Comparison of ENCODE assay signal across 8 mouse cellular contexts in genomic region chr1:127677131-127677631, GRCm38 (mm10). TPM values are rescaled to one million over a fixed set of nuclear protein-coding genes. Genes with fewer than 3 reads are reported as not detected.
A peak's percentile ranks its signal among the peaks of the same experiment; 100 is the strongest.
DNase-seq lines count a peak whose midpoint lies in the region; ATAC-seq and TF ChIP-seq lines count a peak whose summit lies in the region.

No protein-coding gene starts in this region.

- no peaks in the 10 kb centered on the region for H3K4me1 ChIP-seq in kidney, adult 2 months (ENCODE audit: control insufficient read depth, insufficient read depth, low read length)
- H3K4me1 ChIP-seq in bone marrow, adult 2 months (ENCODE audit: control insufficient read depth, insufficient read depth, low read length), result no peaks in the 10 kb centered on the region
- peaks cover 26% of the 10 kb centered on the region for H3K4me1 ChIP-seq in embryonic facial prominence, embryonic 15.5 days
- H3K4me1 ChIP-seq in intestine, embryonic 16.5 days (ENCODE audit: control insufficient read depth, insufficient read depth, low read length), result peaks cover 13% of the 10 kb centered on the region

- no peak for TF ChIP-seq POLR2A in kidney, adult 2 months (IDR thresholded peaks at IDR 0.05; ENCODE audit: low read depth, low read length)
- no peak for TF ChIP-seq POLR2A in bone marrow, adult 2 months (IDR thresholded peaks at IDR 0.05; ENCODE audit: borderline replicate concordance, control insufficient read depth, low read depth, low read length)

- H3K36me3 ChIP-seq in kidney, adult 2 months (ENCODE audit: control insufficient read depth, insufficient read depth, low read length), result no peaks in the 10 kb centered on the region
- no peaks in the 10 kb centered on the region for H3K36me3 ChIP-seq in embryonic facial prominence, embryonic 15.5 days
- no peaks in the 10 kb centered on the region for H3K36me3 ChIP-seq in intestine, embryonic 16.5 days (ENCODE audit: control insufficient read depth, insufficient read depth, low read length)

- H3K9ac ChIP-seq in embryonic facial prominence, embryonic 15.5 days, result 0 out of 2 replicates have a peak overlapping the region, but pooled peaks have one; percentile 6
- H3K9ac ChIP-seq in intestine, embryonic 16.5 days (ENCODE audit: low read depth, low read length), result peak overlapping the region; percentile 50

- TF ChIP-seq CTCF in kidney, adult 2 months (conservative IDR thresholded peaks at IDR 0.05; ENCODE audit: insufficient read depth, insufficient read length, low read depth, low read length), result no peak
- TF ChIP-seq CTCF in bone marrow, adult 2 months (IDR thresholded peaks at IDR 0.05; ENCODE audit: control insufficient read depth, insufficient read depth, low read length), result no peak

- WGBS in kidney, adult 2 months, result under 1% methylated on average over 44 of the region's 44 CpGs
- 2% methylated on average over 44 of the region's 44 CpGs for WGBS in bone marrow, adult 2 months
- under 1% methylated on average over 44 of the region's 44 CpGs for WGBS in embryonic facial prominence, embryonic 15.5 days
- under 1% methylated on average over 44 of the region's 44 CpGs for WGBS in intestine, embryonic 16.5 days

- H3K9me3 ChIP-seq in embryonic facial prominence, embryonic 15.5 days (replicated peaks), result no peaks in the 10 kb centered on the region
- H3K9me3 ChIP-seq in intestine, embryonic 16.5 days (ENCODE audit: control insufficient read depth, low read length), result no peaks in the 10 kb centered on the region

- H3K27me3 ChIP-seq in kidney, adult 2 months (replicated peaks; ENCODE audit: control insufficient read depth, insufficient read depth, low read length), result peaks cover 6% of the 10 kb centered on the region
- H3K27me3 ChIP-seq in embryonic facial prominence, embryonic 15.5 days, result peaks cover 64% of the 10 kb centered on the region
- H3K27me3 ChIP-seq in intestine, embryonic 16.5 days (replicated peaks; ENCODE audit: control insufficient read depth, insufficient read depth, low read length), result peaks cover 43% of the 10 kb centered on the region

- no peak for DNase-seq in kidney, adult 2 months
- DNase-seq in kidney, postnatal 14 days, result no peak
- peak; percentile 13 for DNase-seq in lung, postnatal 10 days
- peak; percentile 22 to 68 for DNase-seq in spleen, postnatal 4 days (ENCODE audit: low spot score in 2 of 2)
- DNase-seq in MN1 (ENCODE audit: low spot score), result no peak

- peak overlapping the region; percentile 52 for H3K4me3 ChIP-seq in kidney, adult 2 months (ENCODE audit: insufficient read depth, low read depth, low read length)
- peak overlapping the region; percentile 66 for H3K4me3 ChIP-seq in bone marrow, adult 2 months (replicated peaks; ENCODE audit: control insufficient read depth, low read depth, low read length)
- peak overlapping the region; percentile 54 for H3K4me3 ChIP-seq in embryonic facial prominence, embryonic 15.5 days (replicated peaks)
- peak overlapping the region; percentile 54 for H3K4me3 ChIP-seq in intestine, embryonic 16.5 days (ENCODE audit: low read length)

- no peak overlapping the region for H3K27ac ChIP-seq in kidney, adult 2 months (ENCODE audit: insufficient read depth, low read depth, low read length)
- H3K27ac ChIP-seq in bone marrow, adult 2 months (ENCODE audit: control insufficient read depth, insufficient read depth, low read depth, low read length, poor library complexity), result peak overlapping the region; percentile 70; the same call in 1 of the 2 replicates
- H3K27ac ChIP-seq in embryonic facial prominence, embryonic 15.5 days (replicated peaks), result no peak overlapping the region
- no peak overlapping the region for H3K27ac ChIP-seq in intestine, embryonic 16.5 days (ENCODE audit: low read length)

- ATAC-seq in embryonic facial prominence, embryonic 15.5 days (ENCODE audit: insufficient number of reproducible peaks, low FRiP score, low TSS enrichment, low read depth), result 0 out of 2 replicates have a peak, but pooled peaks have one; percentile 7
- peak; percentile 64 for ATAC-seq in intestine, embryonic 16.5 days

- H3K4me2 ChIP-seq in embryonic facial prominence, embryonic 15.5 days (replicated peaks), result peak overlapping the region; percentile 99
- peak overlapping the region; percentile 98 for H3K4me2 ChIP-seq in intestine, embryonic 16.5 days (ENCODE audit: low read depth, low read length)

RNA-seq across cellular contexts. Expression of gene Tmem163, which starts 2.2 kb away (rescaled TPM):
- polyA plus RNA-seq in kidney, adult 2 months (2012; rRNA removed), result 2.5 TPM in 2 replicates
- 2.5 and 5.7 TPM in 2 replicates for polyA plus RNA-seq in bone marrow, adult 2 months (2011; ENCODE audit: insufficient read depth, insufficient read length, low replicate concordance, missing spikeins)
- polyA plus RNA-seq in embryonic facial prominence, embryonic 15.5 days (2015; fragmentation: Nextera tagmentation; extraction: Ambion mirVana), result 2.0 and 3.6 TPM in 2 replicates
- 0.48 and 0.62 TPM in 2 replicates for polyA plus RNA-seq in intestine, embryonic 16.5 days (2015; fragmentation: Nextera tagmentation; extraction: Ambion mirVana)

RNA-seq across cellular contexts. Expression of gene Acmsd, which starts 52.0 kb away (rescaled TPM):
- polyA plus RNA-seq in kidney, adult 2 months (2012; rRNA removed), result 67.8 and 81.0 TPM in 2 replicates
- 4.1 and 11.2 TPM in 2 replicates for polyA plus RNA-seq in bone marrow, adult 2 months (2011; ENCODE audit: insufficient read depth, insufficient read length, low replicate concordance, missing spikeins)
- 0.12 and 0.13 TPM in 2 replicates for polyA plus RNA-seq in embryonic facial prominence, embryonic 15.5 days (2015; fragmentation: Nextera tagmentation; extraction: Ambion mirVana)
- polyA plus RNA-seq in intestine, embryonic 16.5 days (2015; fragmentation: Nextera tagmentation; extraction: Ambion mirVana), result 0.12 and 0.17 TPM in 2 replicates

Comparison
In these comparisons a context has a peak if more than half of its experiments do, and no peak if none do; other contexts are left out.
1. DNase-seq: peak in lung, postnatal 10 days (single experiment) and spleen, postnatal 4 days (2 of 2); none in kidney, adult 2 months (single experiment), kidney, postnatal 14 days (single experiment) and MN1 (single experiment).
2. Peak in every context shown above with its lines, with median percentiles within 50 percentile points of each other: H3K4me3 ChIP-seq.